Comparison of ENCODE assay signal across 7 mouse cellular contexts in the genomic region with DNA sequence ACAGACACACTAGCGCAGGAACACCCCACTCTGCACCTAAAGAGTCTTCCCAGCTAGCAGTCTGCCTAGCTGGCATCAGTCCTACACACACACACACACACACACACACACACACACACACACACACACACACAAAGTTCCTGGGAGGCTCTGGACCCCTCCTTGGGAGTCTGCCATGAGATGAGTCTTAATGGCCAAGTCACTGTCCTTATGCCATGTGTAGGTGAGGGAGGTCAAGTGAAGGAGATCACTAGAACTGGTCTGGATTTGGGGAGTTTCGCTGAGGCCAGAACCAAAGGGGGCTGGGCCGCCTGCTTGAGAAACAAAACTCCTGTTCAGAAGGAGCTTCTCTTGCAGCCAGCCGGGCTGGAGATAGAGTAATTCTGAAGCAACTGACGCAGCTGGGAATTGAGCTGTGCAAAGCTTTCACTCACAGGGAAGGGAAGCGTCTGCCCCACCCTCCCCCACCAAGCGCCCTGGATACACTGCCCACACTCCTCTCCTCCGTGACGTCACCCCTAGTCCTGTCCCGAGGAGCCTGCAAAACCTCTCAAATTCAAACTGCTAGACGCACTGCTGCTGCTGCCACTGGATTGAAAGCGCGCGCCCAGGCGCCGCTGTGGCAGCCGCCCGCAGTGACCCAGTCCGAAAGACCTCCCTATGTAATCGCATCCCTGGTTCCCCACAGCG. TPM values are rescaled to one million over a fixed set of nuclear protein-coding genes. Genes with fewer than 3 reads are reported as not detected.
DNase-seq lines count a peak whose midpoint lies in the region; ATAC-seq lines count a peak whose summit lies in the region.

No protein-coding gene starts in this region.

- peaks cover 5% of the 10 kb centered on the region; the same call in 1 of the 2 replicates for H3K4me1 ChIP-seq in hindbrain, embryonic 13.5 days (replicated peaks)
- no peaks in the 10 kb centered on the region for H3K4me1 ChIP-seq in neural tube, embryonic 11.5 days (ENCODE audit: control insufficient read depth, insufficient read depth, low read length)

- no peaks in the 10 kb centered on the region for H3K9me3 ChIP-seq in hindbrain, embryonic 13.5 days
- H3K9me3 ChIP-seq in neural tube, embryonic 11.5 days (ENCODE audit: control insufficient read depth, low read length), result no peaks in the 10 kb centered on the region

- intact Hi-C loops in left cerebral cortex, postnatal 14 days (cut with DNase I), result no loop called here

- peak overlapping the region; percentile 65 for H3K9ac ChIP-seq in hindbrain, embryonic 13.5 days
- H3K9ac ChIP-seq in neural tube, embryonic 11.5 days (ENCODE audit: low read length), result no peak overlapping the region

- 14% methylated on average over 21 of the region's 21 CpGs for WGBS in hindbrain, embryonic 13.5 days
- WGBS in neural tube, embryonic 11.5 days, result 14% methylated on average over 17 of the region's 21 CpGs

- H3K36me3 ChIP-seq in hindbrain, embryonic 13.5 days, result no peaks in the 10 kb centered on the region
- no peaks in the 10 kb centered on the region for H3K36me3 ChIP-seq in neural tube, embryonic 11.5 days (ENCODE audit: control insufficient read depth, insufficient read depth, low read length)

- H3K4me2 ChIP-seq in hindbrain, embryonic 13.5 days, result peak overlapping the region; percentile 59
- peak overlapping the region; percentile 54 for H3K4me2 ChIP-seq in neural tube, embryonic 11.5 days (ENCODE audit: low read depth)

- H3K27me3 ChIP-seq in hindbrain, embryonic 13.5 days, result no peaks in the 10 kb centered on the region
- no peaks in the 10 kb centered on the region for H3K27me3 ChIP-seq in neural tube, embryonic 11.5 days (ENCODE audit: control insufficient read depth, insufficient read depth, low read length)

- peak; percentile 39 for DNase-seq in adrenal gland, postnatal 14 days
- peak; percentile 70 to 71 for DNase-seq in cerebellum, postnatal 14 days
- peak; percentile 59 to 72 for DNase-seq in frontal cortex, postnatal 36 days (ENCODE audit: low spot score in 2 of 2)
- peak; percentile 71 to 83 for DNase-seq in left cerebral cortex, postnatal 14 days (ENCODE audit: low spot score in 2 of 2)
- peak; percentile 62 for DNase-seq in neural tube, embryonic 11.5 days (ENCODE audit: low spot score)
- no peak for DNase-seq in spleen, postnatal 10 days (ENCODE audit: low spot score in 2 of 2)

- H3K27ac ChIP-seq in hindbrain, embryonic 13.5 days, result peak overlapping the region; percentile 48
- H3K27ac ChIP-seq in neural tube, embryonic 11.5 days (ENCODE audit: low read depth, low read length), result no peak overlapping the region

- peak overlapping the region; percentile 46 for H3K4me3 ChIP-seq in hindbrain, embryonic 13.5 days
- peak overlapping the region; percentile 30 for H3K4me3 ChIP-seq in neural tube, embryonic 11.5 days (ENCODE audit: low read depth, low read length)

- ATAC-seq in hindbrain, embryonic 13.5 days (ENCODE audit: low FRiP score), result peak; percentile 84
- peak; percentile 84 for ATAC-seq in neural tube, embryonic 11.5 days (ENCODE audit: insufficient read depth, low FRiP score, low TSS enrichment)

RNA-seq across cellular contexts. Expression of a gene that starts 3.5 kb away (rescaled TPM):
- 1.4 and 1.5 TPM in 2 replicates for total RNA-seq in adrenal gland, postnatal 14 days (2021)
- 8.8 and 10.2 TPM in 2 replicates for polyA plus RNA-seq in hindbrain, embryonic 13.5 days (2015; fragmentation: Nextera tagmentation; extraction: Ambion mirVana)
- total RNA-seq in left cerebral cortex, postnatal 14 days (2021), result 10 to 100 TPM; 31.3 to 34.3 TPM
- 12.7 and 13.0 TPM in 2 replicates for polyA plus RNA-seq in neural tube, embryonic 11.5 days (2014; fragmentation: Nextera tagmentation; extraction: Ambion mirVana)

Comparison
In these comparisons a context has a peak if more than half of its experiments do, and no peak if none do; other contexts are left out.
1. DNase-seq: peak in adrenal gland, postnatal 14 days (single experiment), cerebellum, postnatal 14 days (2 of 2), frontal cortex, postnatal 36 days (2 of 2), left cerebral cortex, postnatal 14 days (2 of 2) and neural tube, embryonic 11.5 days (single experiment); none in spleen, postnatal 10 days (0 of 2).
2. RNA of a gene that starts 3.5 kb away (total RNA-seq): 31.3 to 34.3 TPM in left cerebral cortex, postnatal 14 days; 1.4 to 1.5 TPM in adrenal gland, postnatal 14 days; every median in the first group is over 10 times any median in the second.